Mouse (Mus musculus) hindbrain, embryonic 12.5 days (tissue): ENCODE data around the gene Swap70. TPM values are rescaled to one million over a fixed set of nuclear protein-coding genes. Genes with fewer than 3 reads are reported as not detected.

Source experiments
- ATAC-seq: fragments of 200-750 bp; cut with Nextera tagmentation; 2 replicates; pipeline ENCODE4 v1.8.0; 2017; ENCODE audit warnings: moderate TSS enrichment; ENCODE audit not compliant: low FRiP score
- H3K27ac ChIP-seq: fragments of 300-500 bp; sonication (generic); 2 replicates; pipeline ENCODE4 v1.5.1; 2016; ENCODE audit warnings: mild to moderate bottlenecking
- H3K27me3 ChIP-seq: fragments of 300-500 bp; sonication (generic); 2 replicates; pipeline ENCODE4 v1.6.1; 2016; ENCODE audit warnings: mild to moderate bottlenecking
- H3K36me3 ChIP-seq: fragments of 300-500 bp; sonication (generic); 2 replicates; pipeline ENCODE4 v1.6.1; 2016; ENCODE audit warnings: mild to moderate bottlenecking
- H3K4me1 ChIP-seq: fragments of 300-500 bp; sonication (generic); 2 replicates; pipeline ENCODE4 v1.6.1; 2016
- H3K4me2 ChIP-seq: fragments of 300-500 bp; sonication (generic); replicated peaks from 2 replicates; pipeline ENCODE4 v1.6.1; 2016; ENCODE audit warnings: mild to moderate bottlenecking
- H3K4me3 ChIP-seq: fragments of 300-500 bp; sonication (generic); 2 replicates; pipeline ENCODE4 v1.5.1; 2016; ENCODE audit warnings: mild to moderate bottlenecking
- H3K9ac ChIP-seq: fragments of 300-500 bp; sonication (generic); 2 replicates; pipeline ENCODE4 v1.6.1; 2016; ENCODE audit warnings: mild to moderate bottlenecking, moderate library complexity
- H3K9me3 ChIP-seq: fragments of 300-500 bp; sonication (generic); replicated peaks from 2 replicates; pipeline ENCODE4 v1.6.1; 2016; ENCODE audit warnings: mild to moderate bottlenecking
- WGBS: fragments of 180-500 bp; shearing (Covaris S2); methylation state at CpG from one replicate; pipeline ENCODE4 v1.1.7; 2016; 5-methylcytosine and 5-hydroxymethylcytosine counted together
- polyA plus RNA-seq: library from polyadenylated mRNA; unstranded; fragments of >200 nt; fragmentation: Nextera tagmentation; extraction: Ambion mirVana; gene quantifications from 2 replicates; pipeline ENCODE4 v1.2.1, GENCODE M21; 2016

Gene Swap70
- polyA plus RNA-seq, 1 experiment from 2014 or later, result 20.7 TPM

GRCm38 (mm10) chr7:110297611-110298010 is 76.1 kb downstream of the Swap70 start:
- 55% methylated on average over 4 of the region's 4 CpGs for WGBS
- Histone ChIP-seq H3K9me3 (no peaks in the 10 kb centered on the region), H3K27ac (peak overlapping the region; percentile 18), H3K9ac (no peak overlapping the region), H3K4me2 (no peak overlapping the region), H3K4me1 (peaks cover 11% of the 10 kb centered on the region), H3K36me3 (no peaks in the 10 kb centered on the region), H3K4me3 (no peak overlapping the region), H3K27me3 (no peaks in the 10 kb centered on the region)
- ATAC-seq, result no peak

GRCm38 (mm10) chr7:110298090-110298489 is 76.6 kb downstream of the Swap70 start:
- WGBS, result 80% methylated on average over 7 of the region's 7 CpGs

DNA sequence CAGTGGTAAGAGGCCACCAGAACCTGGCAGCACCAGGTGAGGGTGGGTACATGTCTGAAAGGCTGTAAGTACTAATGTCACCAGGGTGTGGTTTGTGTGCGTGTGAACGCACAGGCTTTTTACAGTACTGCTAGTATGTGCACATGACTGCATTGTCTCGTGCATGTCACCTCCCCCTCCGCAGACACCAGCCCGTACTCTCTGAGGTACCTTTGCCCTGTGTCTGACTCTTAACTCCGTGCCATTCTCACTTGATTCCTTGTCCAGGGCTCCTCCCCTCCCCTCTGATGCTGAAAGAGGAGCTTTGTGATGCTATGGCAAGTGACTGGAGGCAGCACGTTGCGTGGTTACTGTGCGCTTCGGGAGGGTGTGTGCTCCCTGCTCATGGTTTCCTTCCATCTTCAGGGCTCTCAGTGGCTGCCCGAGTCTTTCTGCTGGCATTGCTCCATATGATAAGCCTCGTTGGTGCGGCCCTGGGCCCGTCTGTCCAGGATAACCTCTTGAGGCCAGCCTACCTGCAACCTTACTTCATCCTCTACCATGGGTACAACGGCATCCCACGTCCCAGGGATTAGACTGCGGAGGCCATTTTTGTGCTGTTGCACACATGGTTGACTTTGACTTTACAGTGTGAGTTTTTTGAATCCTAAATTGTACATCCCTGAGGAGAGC is 77.4 kb downstream of the Swap70 start:
- no peaks in the 10 kb centered on the region for H3K27me3 ChIP-seq
- no peak overlapping the region for H3K9ac ChIP-seq
- ATAC-seq, result no peak
- 90% methylated on average over 17 of the region's 17 CpGs for WGBS
- no peaks in the 10 kb centered on the region for H3K9me3 ChIP-seq
- H3K27ac ChIP-seq, result no peak overlapping the region
- no peak overlapping the region for H3K4me2 ChIP-seq
- no peak overlapping the region for H3K4me3 ChIP-seq
- H3K4me1 ChIP-seq, result peaks cover 11% of the 10 kb centered on the region
- H3K36me3 ChIP-seq, result no peaks in the 10 kb centered on the region

More at GRCm38 (mm10) chr7:110298090-110298489, 76.6 kb downstream of the Swap70 start:
- no peaks in the 10 kb centered on the region for H3K27me3 ChIP-seq
- H3K4me1 ChIP-seq, result peaks cover 11% of the 10 kb centered on the region
- no peak for ATAC-seq
- no peak overlapping the region for H3K9ac ChIP-seq
- no peaks in the 10 kb centered on the region for H3K36me3 ChIP-seq
- H3K4me2 ChIP-seq, result no peak overlapping the region
- peak overlapping the region; percentile 19; the same call in 1 of the 2 replicates for H3K27ac ChIP-seq
- H3K4me3 ChIP-seq, result no peak overlapping the region
- H3K9me3 ChIP-seq, result no peaks in the 10 kb centered on the region

- no peak overlapping the region for H3K27ac ChIP-seq
- 81% methylated on average over 6 of the region's 6 CpGs for WGBS
- peaks cover 4% of the 10 kb centered on the region; the same call in 1 of the 2 replicates for H3K36me3 ChIP-seq
- no peak for ATAC-seq
- no peak overlapping the region for H3K9ac ChIP-seq
- no peaks in the 10 kb centered on the region for H3K27me3 ChIP-seq
- H3K4me2 ChIP-seq, result no peak overlapping the region
- H3K4me1 ChIP-seq, result no peaks in the 10 kb centered on the region
- no peaks in the 10 kb centered on the region for H3K9me3 ChIP-seq
- no peak overlapping the region for H3K4me3 ChIP-seq
Measured at GRCm38 (mm10) chr7:110302886-110303285, 81.4 kb downstream of the Swap70 start.

- Histone ChIP-seq H3K27ac (no peak overlapping the region), H3K4me2 (no peak overlapping the region), H3K4me1 (no peaks in the 10 kb centered on the region), H3K36me3 (peaks cover 23% of the 10 kb centered on the region), H3K4me3 (no peak overlapping the region), H3K9ac (no peak overlapping the region), H3K27me3 (no peaks in the 10 kb centered on the region), H3K9me3 (no peaks in the 10 kb centered on the region)
- ATAC-seq, result no peak
- WGBS, result 93% methylated on average over 4 of the region's 4 CpGs
Measured at GRCm38 (mm10) chr7:110305486-110305885, 84.0 kb downstream of the Swap70 start.

GRCm38 (mm10) chr7:110306281-110306680 is 84.8 kb downstream of the Swap70 start:
- no peak overlapping the region for H3K4me2 ChIP-seq
- H3K9me3 ChIP-seq, result no peaks in the 10 kb centered on the region
- no peaks in the 10 kb centered on the region for H3K27me3 ChIP-seq
- H3K4me1 ChIP-seq, result no peaks in the 10 kb centered on the region
- no peak overlapping the region for H3K4me3 ChIP-seq
- H3K9ac ChIP-seq, result no peak overlapping the region
- H3K36me3 ChIP-seq, result peaks cover 29% of the 10 kb centered on the region
- 0 out of 2 replicates have a peak overlapping the region, but pooled peaks have one; percentile 12 for H3K27ac ChIP-seq
- no peak for ATAC-seq
- 63% methylated on average over 5 of the region's 5 CpGs for WGBS

DNA sequence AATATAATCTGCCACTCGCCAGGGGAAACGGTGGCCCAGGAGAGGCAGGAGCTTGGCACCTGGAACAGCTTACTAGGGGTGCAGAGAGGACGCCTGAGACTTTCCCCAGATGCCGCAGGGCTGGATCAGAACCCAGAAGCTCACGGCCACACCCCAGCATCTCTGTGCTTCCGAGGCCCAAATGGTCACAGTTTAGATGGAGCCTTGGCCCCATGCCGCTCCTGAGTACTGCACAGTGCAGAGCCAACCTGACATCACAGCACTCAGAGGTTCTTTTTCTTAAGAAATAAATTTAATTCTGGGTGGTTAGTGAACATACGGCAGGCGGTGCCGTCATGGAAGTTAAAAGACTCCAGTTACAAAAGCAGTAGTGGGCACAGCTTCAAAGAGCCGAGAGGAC is 86.2 kb downstream of the Swap70 start:
- no peaks in the 10 kb centered on the region for H3K27me3 ChIP-seq
- no peak overlapping the region for H3K9ac ChIP-seq
- no peaks in the 10 kb centered on the region for H3K9me3 ChIP-seq
- ATAC-seq, result no peak
- no peak overlapping the region for H3K4me2 ChIP-seq
- no peak overlapping the region for H3K4me3 ChIP-seq
- WGBS, result 82% methylated on average over 11 of the region's 11 CpGs
- H3K4me1 ChIP-seq, result no peaks in the 10 kb centered on the region
- peaks cover 44% of the 10 kb centered on the region for H3K36me3 ChIP-seq
- no peak overlapping the region for H3K27ac ChIP-seq

DNA sequence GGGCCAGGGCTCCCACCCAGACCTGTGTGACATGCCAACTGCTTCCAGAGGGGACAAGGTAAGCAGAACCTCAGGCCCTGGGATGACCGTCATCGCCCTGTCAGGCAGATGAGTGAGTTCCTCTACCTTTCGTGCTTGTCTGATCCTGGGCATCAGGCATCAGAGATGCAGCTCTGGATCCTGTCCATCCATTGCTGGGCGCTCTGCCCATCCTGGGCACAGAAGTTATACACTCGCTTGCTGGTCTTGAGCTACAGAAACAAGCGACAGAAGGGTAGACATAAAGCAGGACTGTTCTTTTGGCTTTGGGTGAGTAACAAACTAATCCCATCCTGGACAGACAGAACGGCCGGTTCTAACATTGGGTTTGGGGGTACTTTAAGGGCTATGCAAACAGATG is 87.7 kb downstream of the Swap70 start:
- Histone ChIP-seq H3K9ac (no peak overlapping the region), H3K4me3 (no peak overlapping the region), H3K27me3 (no peaks in the 10 kb centered on the region), H3K4me2 (no peak overlapping the region), H3K36me3 (peaks cover 59% of the 10 kb centered on the region), H3K27ac (no peak overlapping the region), H3K9me3 (no peaks in the 10 kb centered on the region), H3K4me1 (no peaks in the 10 kb centered on the region)
- ATAC-seq, result no peak
- 96% methylated on average over 8 of the region's 8 CpGs for WGBS

DNA sequence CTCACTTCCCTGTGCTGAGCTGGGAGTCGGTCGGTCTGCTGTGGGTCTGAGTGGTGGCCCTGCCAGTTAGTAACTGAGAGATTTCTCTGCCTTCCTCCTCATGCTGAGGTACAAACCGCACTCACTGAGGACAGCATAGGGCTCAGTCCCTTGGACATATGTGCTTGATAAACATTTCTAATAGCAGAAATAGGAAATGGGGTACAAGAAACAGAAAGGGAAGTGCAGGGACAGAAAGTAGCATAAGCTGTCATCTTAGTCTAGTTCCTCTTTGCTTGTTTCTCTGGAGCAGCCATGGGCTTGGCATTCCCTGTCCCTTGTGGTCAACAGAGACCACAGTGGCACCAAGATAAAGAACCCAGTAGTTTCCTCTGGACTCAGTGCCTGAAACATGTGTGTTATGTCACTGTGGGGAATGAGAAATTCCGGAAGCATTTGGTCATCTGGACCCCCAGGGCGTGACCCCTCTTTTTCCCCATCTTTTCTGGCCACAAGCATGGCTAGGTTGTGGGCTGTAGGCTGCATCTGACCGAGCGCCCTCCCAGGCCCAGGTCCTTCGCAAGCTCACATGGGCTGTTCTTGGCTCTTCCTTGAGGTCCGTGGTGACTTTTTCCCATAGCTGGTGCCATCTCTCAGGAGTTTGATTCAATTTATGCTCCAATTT is 92.0 kb downstream of the Swap70 start:
- Histone ChIP-seq H3K4me2 (no peak overlapping the region), H3K9ac (no peak overlapping the region), H3K36me3 (peaks cover 87% of the 10 kb centered on the region), H3K9me3 (no peaks in the 10 kb centered on the region), H3K4me1 (no peaks in the 10 kb centered on the region), H3K27ac (no peak overlapping the region), H3K4me3 (no peak overlapping the region), H3K27me3 (no peaks in the 10 kb centered on the region)
- WGBS, result 92% methylated on average over 9 of the region's 9 CpGs
- no peak for ATAC-seq

DNA sequence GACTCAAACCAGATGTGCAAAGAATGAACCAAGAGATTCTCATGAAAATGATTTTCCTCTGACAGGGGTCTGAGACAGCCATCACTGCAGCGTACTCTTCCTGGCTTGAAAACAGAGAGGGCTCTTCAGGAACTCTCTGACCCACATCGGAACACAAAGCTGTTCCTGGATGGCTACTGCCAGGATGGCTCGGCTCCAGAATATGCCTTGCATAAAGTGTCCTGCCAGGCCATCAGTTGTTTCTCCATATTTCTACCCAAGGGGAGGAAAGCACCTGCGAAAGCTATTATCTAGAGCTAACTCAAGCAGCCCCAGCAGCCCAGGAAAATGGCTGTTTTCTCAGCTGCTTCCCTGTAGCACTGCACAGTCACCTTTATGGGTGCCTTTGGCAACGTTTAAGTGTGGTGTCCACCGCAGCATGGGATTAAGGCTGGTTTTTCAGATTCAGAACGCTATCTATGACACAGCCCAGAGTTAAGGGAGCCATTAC is 92.9 kb downstream of the Swap70 start:
- H3K9ac ChIP-seq, result no peak overlapping the region
- WGBS, result 95% methylated on average over 7 of the region's 7 CpGs
- H3K27me3 ChIP-seq, result no peaks in the 10 kb centered on the region
- no peak overlapping the region for H3K4me3 ChIP-seq
- no peaks in the 10 kb centered on the region for H3K9me3 ChIP-seq
- peaks cover 86% of the 10 kb centered on the region for H3K36me3 ChIP-seq
- H3K4me1 ChIP-seq, result no peaks in the 10 kb centered on the region
- H3K27ac ChIP-seq, result no peak overlapping the region
- H3K4me2 ChIP-seq, result no peak overlapping the region
- no peak for ATAC-seq

- no peaks in the 10 kb centered on the region for H3K27me3 ChIP-seq
- no peak overlapping the region for H3K9ac ChIP-seq
- H3K9me3 ChIP-seq, result no peaks in the 10 kb centered on the region
- H3K36me3 ChIP-seq, result peaks cover 84% of the 10 kb centered on the region
- WGBS, result 90% methylated on average over 1 of the region's 1 CpGs
- no peak for ATAC-seq
- no peak overlapping the region for H3K4me3 ChIP-seq
- H3K27ac ChIP-seq, result no peak overlapping the region
- H3K4me2 ChIP-seq, result no peak overlapping the region
- H3K4me1 ChIP-seq, result no peaks in the 10 kb centered on the region
Measured at GRCm38 (mm10) chr7:110315352-110315751, 93.8 kb downstream of the Swap70 start.

DNA sequence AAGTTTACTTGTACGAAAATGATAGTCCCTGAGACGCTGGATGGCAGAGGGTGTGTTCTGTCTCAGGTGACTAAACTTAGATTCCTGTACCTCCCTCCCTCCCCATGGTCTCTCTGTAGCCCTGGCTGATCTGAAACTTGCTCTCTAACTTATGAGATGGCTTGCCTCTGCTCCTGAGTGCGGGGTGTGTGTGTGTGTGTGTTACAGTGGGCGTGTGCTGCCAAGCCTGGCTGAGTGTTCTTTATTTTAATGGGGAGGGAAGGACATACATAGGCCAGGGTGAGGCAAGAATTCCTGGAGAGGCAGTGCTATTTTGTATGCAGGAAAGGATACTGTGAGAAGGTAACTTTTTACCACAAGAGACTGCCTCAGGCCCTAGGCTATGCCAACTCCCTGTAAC is 95.9 kb downstream of the Swap70 start:
- H3K4me2 ChIP-seq, result no peak overlapping the region
- no peak overlapping the region for H3K9ac ChIP-seq
- H3K27ac ChIP-seq, result no peak overlapping the region
- ATAC-seq, result no peak
- no peaks in the 10 kb centered on the region for H3K4me1 ChIP-seq
- H3K9me3 ChIP-seq, result no peaks in the 10 kb centered on the region
- H3K36me3 ChIP-seq, result peaks cover 77% of the 10 kb centered on the region
- 85% methylated on average over 4 of the region's 4 CpGs for WGBS
- H3K4me3 ChIP-seq, result no peak overlapping the region
- H3K27me3 ChIP-seq, result no peaks in the 10 kb centered on the region
